Mouse (Mus musculus): ENCODE measurements at regions not wholly inside any gene's neighbourhood (a gene's known extent, or its start where the extent isn't known, plus 50 kb on each side); places are given as distances from the start of the nearest gene placed in this dataset.

DNA sequence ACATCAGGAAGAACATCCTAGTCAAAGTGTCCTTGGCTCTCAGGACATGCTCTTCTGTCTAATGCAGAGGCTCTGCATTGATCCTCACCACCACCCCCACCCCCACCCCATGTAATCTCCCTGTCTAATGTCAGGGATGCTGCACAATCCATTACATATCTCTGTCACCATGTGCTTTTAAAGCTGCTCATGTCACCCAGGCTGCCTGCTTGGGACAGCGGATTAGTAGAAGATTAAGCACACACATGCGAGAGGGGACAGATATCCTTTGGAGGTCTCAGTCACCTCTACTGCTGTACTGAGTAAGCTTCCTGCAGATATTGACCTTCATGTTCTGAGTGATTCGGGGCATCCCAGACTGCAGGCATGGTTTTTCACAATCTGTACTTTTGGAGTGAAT, 50.7 kb upstream of the Kl start:
- no peaks in the 10 kb centered on the region for H3K36me3 ChIP-seq (ENCODE audit: control insufficient read depth, insufficient read depth, low read length)
- WGBS: 75% methylated on average over 3 of the region's 3 CpGs
- H3K4me1 ChIP-seq (ENCODE audit: control insufficient read depth, insufficient read depth, low read length): no peaks in the 10 kb centered on the region
- ATAC-seq (ENCODE audit: insufficient number of reproducible peaks, insufficient read depth, low FRiP score, low read depth): no peak
- no peak overlapping the region for H3K27ac ChIP-seq (ENCODE audit: low read length)
- no peaks in the 10 kb centered on the region for H3K9me3 ChIP-seq (ENCODE audit: control insufficient read depth, low read depth, low read length)
- H3K4me2 ChIP-seq (replicated peaks; ENCODE audit: low read depth, low read length): no peak overlapping the region
- H3K4me3 ChIP-seq (ENCODE audit: low read depth, low read length): no peak overlapping the region
- no peak overlapping the region for H3K9ac ChIP-seq (replicated peaks; ENCODE audit: low read depth, low read length)
- no peaks in the 10 kb centered on the region for H3K27me3 ChIP-seq (ENCODE audit: control insufficient read depth, insufficient read depth, low read length)

Measured in stomach, embryonic 14.5 days (tissue).